Mouse (Mus musculus) ES-Bruce4 (cell line): ENCODE measurements around the gene 2410015M20Rik. TPM values are rescaled to one million over a fixed set of nuclear protein-coding genes. Genes with fewer than 3 reads are reported as not detected.
A peak's percentile ranks its signal among the peaks of the same experiment; 100 is the strongest.

Experiments used
- H3K27ac ChIP-seq: 2 replicates; pipeline ENCODE4 v1.5.1; 2012; ENCODE audit warnings: low read length, inconsistent platforms; ENCODE audit not compliant: insufficient read depth
- H3K27me3 ChIP-seq: 2 replicates; pipeline ENCODE4 v1.6.1; 2012; ENCODE audit warnings: mild to moderate bottlenecking, low read length, inconsistent platforms; ENCODE audit not compliant: control insufficient read depth, poor library complexity, insufficient read depth, severe bottlenecking
- H3K36me3 ChIP-seq: 2 replicates; pipeline ENCODE4 v1.6.1; 2012; ENCODE audit warnings: inconsistent platforms, mild to moderate bottlenecking, low read length, moderate library complexity; ENCODE audit not compliant: control insufficient read depth, poor library complexity, insufficient read depth, severe bottlenecking
- H3K4me1 ChIP-seq: one replicate; pipeline ENCODE4 v1.8.1; 2011; ENCODE audit warnings: low read length; ENCODE audit not compliant: control insufficient read depth, insufficient read depth
- H3K4me3 ChIP-seq: 2 replicates; pipeline ENCODE4 v1.5.1; 2011; ENCODE audit warnings: low read depth, mild to moderate bottlenecking, low read length
- H3K9ac ChIP-seq: 2 replicates; pipeline ENCODE4 v1.6.1; 2012; ENCODE audit warnings: low read depth, mild to moderate bottlenecking, inconsistent platforms; ENCODE audit not compliant: poor library complexity, severe bottlenecking
- H3K9me3 ChIP-seq: replicated peaks from 2 replicates; pipeline ENCODE4 v1.6.1; 2012; ENCODE audit warnings: mild to moderate bottlenecking, low read length, inconsistent platforms; ENCODE audit not compliant: control insufficient read depth, poor library complexity, insufficient read depth, severe bottlenecking
- CTCF ChIP-seq: IDR thresholded peaks from one replicate; pipeline ENCODE4 v1.8.1; 2011; ENCODE audit warnings: low read depth, low read length
- EP300 ChIP-seq: IDR thresholded peaks from 2 replicates; pipeline ENCODE4 v1.6.1; 2011; ENCODE audit warnings: low read depth, low read length; ENCODE audit not compliant: insufficient read depth
- POLR2A ChIP-seq: IDR thresholded peaks from one replicate; pipeline ENCODE4 v1.8.1; 2011; ENCODE audit warnings: low read length; ENCODE audit not compliant: insufficient read depth
- polyA plus RNA-seq: library from polyadenylated mRNA; stranded (reverse); fragments of >200 nt; gene quantifications from 2 replicates; pipeline ENCODE4 v1.2.4, GENCODE M21; 2011; ENCODE audit warnings: low read depth; ENCODE audit not compliant: missing spikeins, insufficient read depth, insufficient read length

2410015M20Rik gene
- polyA plus RNA-seq, 1 experiment = 105 TPM

DNA sequence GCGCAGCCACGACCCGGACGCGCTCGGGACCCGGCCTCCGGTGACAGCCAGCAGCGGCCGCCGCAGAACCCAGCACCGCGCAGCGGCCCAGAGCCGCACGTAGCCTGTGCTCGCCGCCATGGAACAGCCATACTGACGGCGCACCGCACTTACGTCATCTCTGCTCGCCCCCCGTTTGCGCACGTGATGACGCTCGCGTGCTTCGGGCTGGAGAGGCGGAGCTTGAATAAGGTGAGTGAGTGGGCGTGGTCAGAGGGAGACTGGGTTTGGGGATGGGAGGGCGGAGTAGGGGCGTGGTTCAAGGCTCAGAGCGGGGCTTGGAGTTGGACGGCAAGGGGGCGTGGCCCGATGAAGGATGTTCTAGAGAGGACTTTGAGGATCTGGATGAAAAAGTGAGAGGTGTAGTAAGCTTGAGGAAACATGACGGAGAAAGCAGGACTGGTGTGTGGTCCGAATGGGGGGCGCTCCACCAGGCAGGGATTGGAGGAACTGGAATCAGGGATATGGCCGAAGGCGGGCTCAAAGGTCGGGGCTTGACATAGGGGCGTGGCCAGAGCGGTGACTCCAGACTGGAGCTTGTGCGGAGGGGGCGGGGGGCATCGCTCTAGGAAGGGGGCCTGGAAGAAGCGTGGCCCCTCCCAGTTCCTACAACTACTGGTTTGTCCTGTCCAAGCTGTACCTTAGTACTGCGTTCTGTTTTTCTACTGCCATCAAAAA is 17.3 kb upstream of the 2410015M20Rik start, which contains the start of gene Lonp1:
Gene Lonp1, minus strand, starts transcription at position 134 of the 717 bp plus-strand sequence.
- H3K27ac ChIP-seq = peak within 1 kb of the TSS; percentile 54
- peaks cover 4% of the 10 kb centered on the region for H3K36me3 ChIP-seq
- peak within 1 kb of the TSS; percentile 95 for H3K4me3 ChIP-seq
- peak within 1 kb of the TSS; percentile 74 for H3K9ac ChIP-seq
- no peaks in the 10 kb centered on the region for H3K27me3 ChIP-seq
- TF ChIP-seq POLR2A = peak; percentile 23
- TF ChIP-seq EP300 = peak; percentile 69; the same call in 1 of the 2 replicates
- no peak for TF ChIP-seq CTCF
- H3K9me3 ChIP-seq = no peaks in the 10 kb centered on the region
- peaks cover 2% of the 10 kb centered on the region for H3K4me1 ChIP-seq

DNA sequence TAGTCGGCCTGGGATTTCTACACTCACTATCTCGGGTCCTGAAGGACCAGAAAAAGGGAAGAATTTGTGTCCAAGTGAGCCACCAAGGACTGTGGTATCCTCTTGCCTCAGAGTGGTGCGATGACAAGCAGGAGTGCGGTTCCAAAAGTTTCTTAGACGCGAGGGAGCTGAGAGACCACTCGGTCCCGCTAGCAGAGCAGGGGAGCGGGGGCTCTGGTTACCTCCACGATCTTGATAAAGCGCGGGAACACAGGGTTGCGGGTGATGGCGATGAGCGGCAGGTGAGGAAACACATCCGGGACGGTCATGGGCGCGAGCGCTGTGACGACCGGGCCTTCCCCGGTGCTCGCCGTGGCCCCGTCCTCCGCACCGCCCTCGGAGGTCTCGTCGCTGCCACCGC is 16.7 kb upstream of the 2410015M20Rik start:
- Histone ChIP-seq H3K36me3 (peaks cover 4% of the 10 kb centered on the region), H3K9ac (peak overlapping the region; percentile 74), H3K27me3 (no peaks in the 10 kb centered on the region), H3K4me3 (peak overlapping the region; percentile 95), H3K9me3 (no peaks in the 10 kb centered on the region), H3K27ac (no peak overlapping the region), H3K4me1 (peaks cover 2% of the 10 kb centered on the region)
- no peak for TF ChIP-seq POLR2A
- no peak for TF ChIP-seq CTCF
- TF ChIP-seq EP300 = no peak

GRCm38 (mm10) chr17:56625495-56625894 is 15.9 kb upstream of the 2410015M20Rik start:
- no peaks in the 10 kb centered on the region for H3K27me3 ChIP-seq
- H3K4me3 ChIP-seq = 0 out of 2 replicates have a peak overlapping the region, but pooled peaks have one; percentile 2
- peaks cover 8% of the 10 kb centered on the region for H3K36me3 ChIP-seq
- TF ChIP-seq POLR2A (no peak), CTCF (no peak), EP300 (no peak)
- no peak overlapping the region for H3K9ac ChIP-seq
- no peak overlapping the region for H3K27ac ChIP-seq
- peaks cover 2% of the 10 kb centered on the region for H3K4me1 ChIP-seq
- H3K9me3 ChIP-seq = no peaks in the 10 kb centered on the region

DNA sequence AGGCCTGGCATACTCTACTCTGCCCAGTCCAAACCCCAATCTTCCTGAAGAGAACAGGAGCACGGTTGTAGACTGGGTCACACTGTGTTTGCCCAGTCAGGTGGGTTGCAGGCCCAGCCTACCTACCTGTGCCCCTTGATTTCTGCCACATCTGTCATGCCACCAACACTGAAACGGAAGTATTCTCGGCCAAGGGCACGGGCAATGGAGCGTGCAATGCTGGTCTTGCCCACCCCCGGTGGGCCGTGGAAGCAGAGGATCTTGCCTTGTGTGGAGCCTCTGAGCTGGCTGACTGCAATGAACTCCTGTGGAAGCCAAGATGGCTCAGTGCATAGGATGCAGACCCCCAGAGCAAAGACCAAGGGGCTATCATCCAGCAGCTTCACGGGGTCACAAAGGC is 8.1 kb upstream of the 2410015M20Rik start:
- Histone ChIP-seq H3K36me3 (peaks cover 54% of the 10 kb centered on the region), H3K27me3 (no peaks in the 10 kb centered on the region), H3K27ac (no peak overlapping the region), H3K9me3 (no peaks in the 10 kb centered on the region), H3K4me1 (no peaks in the 10 kb centered on the region), H3K4me3 (no peak overlapping the region), H3K9ac (no peak overlapping the region)
- TF ChIP-seq POLR2A = no peak
- no peak for TF ChIP-seq EP300
- no peak for TF ChIP-seq CTCF

DNA sequence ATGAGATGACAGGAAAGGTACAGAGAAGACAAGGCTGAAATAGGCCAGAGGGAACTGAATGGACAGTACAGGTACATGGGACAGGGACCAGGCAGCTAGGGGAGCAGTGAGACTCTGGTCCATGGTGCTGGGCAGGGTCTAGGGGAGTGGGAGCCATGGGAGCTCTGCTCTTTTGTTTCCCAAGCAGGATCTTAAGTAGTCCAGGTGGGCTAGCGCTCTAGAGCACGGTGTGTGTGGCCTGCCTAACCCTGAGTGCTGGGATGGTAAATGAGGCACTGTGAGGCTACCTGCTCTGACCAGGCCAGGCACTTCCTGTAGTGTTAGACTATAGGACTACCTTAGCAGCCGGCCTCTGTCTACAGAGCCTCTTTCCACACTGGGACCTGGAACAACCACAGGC is 7.2 kb upstream of the 2410015M20Rik start:
- Histone ChIP-seq H3K27me3 (no peaks in the 10 kb centered on the region), H3K9me3 (no peaks in the 10 kb centered on the region), H3K36me3 (peaks cover 51% of the 10 kb centered on the region), H3K4me1 (no peaks in the 10 kb centered on the region), H3K27ac (no peak overlapping the region), H3K4me3 (no peak overlapping the region), H3K9ac (no peak overlapping the region)
- TF ChIP-seq CTCF = no peak
- no peak for TF ChIP-seq EP300
- no peak for TF ChIP-seq POLR2A

DNA sequence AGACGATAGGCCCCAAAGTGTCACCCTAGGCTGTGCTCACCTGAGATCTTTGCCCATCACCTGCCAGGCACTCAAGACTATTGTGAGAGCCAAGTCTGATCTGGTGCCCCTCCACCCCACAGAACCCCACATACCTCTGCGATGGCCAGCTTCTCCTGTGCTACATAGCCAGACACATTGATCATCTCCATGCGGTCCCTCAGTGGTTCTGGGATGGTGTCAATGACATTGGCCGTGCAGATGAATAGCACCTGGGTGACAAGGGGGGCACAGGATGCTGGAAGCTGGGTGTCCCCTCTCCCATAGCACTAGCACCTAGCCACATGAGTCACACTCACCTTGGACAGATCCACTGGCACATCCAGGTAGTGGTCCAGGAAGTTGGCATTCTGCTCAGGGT is 6.2 kb upstream of the 2410015M20Rik start:
- no peaks in the 10 kb centered on the region for H3K9me3 ChIP-seq
- H3K27me3 ChIP-seq = no peaks in the 10 kb centered on the region
- no peak for TF ChIP-seq EP300
- no peak for TF ChIP-seq POLR2A
- TF ChIP-seq CTCF = no peak
- peaks cover 50% of the 10 kb centered on the region for H3K36me3 ChIP-seq
- H3K27ac ChIP-seq = no peak overlapping the region
- no peak overlapping the region for H3K9ac ChIP-seq
- H3K4me1 ChIP-seq = peaks cover 2% of the 10 kb centered on the region
- H3K4me3 ChIP-seq = no peak overlapping the region
